Mouse (Mus musculus) lung, postnatal 10 days (tissue): ENCODE measurements around the gene Tango2.

Experiments used
- DNase-seq: peaks from one replicate; pipeline ENCODE4 v3.0.0; 2021

Gene Tango2

GRCm38 (mm10) chr16:18381621-18382258 is 33.8 kb upstream of the Tango2 start:
- DNase-seq: peak; percentile 55

GRCm38 (mm10) chr16:18380495-18381063 is 32.7 kb upstream of the Tango2 start:
- DNase-seq: no peak

- no peak for DNase-seq
These were observed 31.6 kb upstream of the Tango2 start for GRCm38 (mm10) chr16:18379338-18380001.

- no peak for DNase-seq
These were observed 30.6 kb upstream of the Tango2 start for GRCm38 (mm10) chr16:18378489-18378888.

- DNase-seq: no peak
These were observed 29.3 kb upstream of the Tango2 start for GRCm38 (mm10) chr16:18377203-18377602.

GRCm38 (mm10) chr16:18376297-18376954 is 28.5 kb upstream of the Tango2 start:
- DNase-seq: no peak

GRCm38 (mm10) chr16:18373632-18374031 is 25.7 kb upstream of the Tango2 start:
- no peak for DNase-seq

GRCm38 (mm10) chr16:18370197-18370596 is 22.3 kb upstream of the Tango2 start:
- DNase-seq: no peak

GRCm38 (mm10) chr16:18366849-18367248 is 18.9 kb upstream of the Tango2 start:
- no peak for DNase-seq

GRCm38 (mm10) chr16:18362948-18363347 is 15.0 kb upstream of the Tango2 start:
- DNase-seq: no peak

- DNase-seq: peak; percentile 38
These were observed 12.4 kb upstream of the Tango2 start for GRCm38 (mm10) chr16:18360151-18360805.

- DNase-seq: no peak
These were observed 10.1 kb upstream of the Tango2 start for GRCm38 (mm10) chr16:18357977-18358376.

GRCm38 (mm10) chr16:18356961-18357360 is 9.1 kb upstream of the Tango2 start:
- no peak for DNase-seq

GRCm38 (mm10) chr16:18353106-18353505 is 5.2 kb upstream of the Tango2 start:
- no peak for DNase-seq

GRCm38 (mm10) chr16:18351313-18352055 is 3.6 kb upstream of the Tango2 start:
- DNase-seq: peak; percentile 77

- no peak for DNase-seq
These were observed 1.9 kb upstream of the Tango2 start for GRCm38 (mm10) chr16:18349761-18350325.

GRCm38 (mm10) chr16:18348601-18349175 is 785 bp upstream of the Tango2 start:
- peak; percentile 47 for DNase-seq

- peak; percentile 93 for DNase-seq
These were observed 2.7 kb downstream of the Tango2 start for GRCm38 (mm10) chr16:18345243-18345642.

GRCm38 (mm10) chr16:18343778-18344177 is 4.1 kb downstream of the Tango2 start:
- DNase-seq: peak; percentile 98

- no peak for DNase-seq
These were observed 5.0 kb downstream of the Tango2 start for GRCm38 (mm10) chr16:18342650-18343570.

- no peak for DNase-seq
These were observed 5.8 kb downstream of the Tango2 start for GRCm38 (mm10) chr16:18342076-18342475.
